Mouse (Mus musculus) intestine, embryonic 15.5 days (tissue): ENCODE results near the gene Gm960. TPM values are rescaled to one million over a fixed set of nuclear protein-coding genes. Genes with fewer than 3 reads are reported as not detected.

Experiments used
- polyA plus RNA-seq: library from polyadenylated mRNA; unstranded; fragments of >200 nt; fragmentation: Nextera tagmentation; extraction: Ambion mirVana; gene quantifications from 2 replicates; pipeline ENCODE4 v1.2.1, GENCODE M21; 2015

Gene Gm960
- polyA plus RNA-seq, 1 experiment from 2014 or later = 1.4 TPM

Other genes starting within 250 kb of the Gm960 start
- gene Syt12, start 221.2 kb downstream of the Gm960 start, polyA plus RNA-seq = 0.33 and 0.46 TPM in 2 replicates
- gene 2010003K11Rik, start 200.1 kb downstream of the Gm960 start, polyA plus RNA-seq = 7.6 and 9.7 TPM in 2 replicates
- 11.8 and 15.0 TPM in 2 replicates for gene Pcx, start 188.2 kb downstream of the Gm960 start, polyA plus RNA-seq
- gene Lrfn4, start 83.0 kb downstream of the Gm960 start, polyA plus RNA-seq = 6.5 and 7.8 TPM in 2 replicates
- 61.5 and 68.8 TPM in 2 replicates for gene Rce1, start 73.0 kb downstream of the Gm960 start, polyA plus RNA-seq
- 1.4 and 1.7 TPM in 2 replicates for gene Sptbn2, start 12.5 kb upstream of the Gm960 start, polyA plus RNA-seq
- 47.1 and 47.4 TPM in 2 replicates for gene Rbm4b, start 57.8 kb upstream of the Gm960 start, polyA plus RNA-seq
- 43.8 and 51.0 TPM in 2 replicates for gene Rbm4, start 95.2 kb upstream of the Gm960 start, polyA plus RNA-seq
- gene Gm21992, start 112.9 kb upstream of the Gm960 start, polyA plus RNA-seq = 32.4 and 35.3 TPM in 2 replicates
- 73.6 and 80.0 TPM in 2 replicates for gene Rbm14, start 113.0 kb upstream of the Gm960 start, polyA plus RNA-seq
- gene Ccs, start 140.7 kb upstream of the Gm960 start, polyA plus RNA-seq = 51.3 and 56.7 TPM in 2 replicates
- gene Ccdc87, start 140.7 kb upstream of the Gm960 start, polyA plus RNA-seq = not detected in 2 replicates
- 25.2 and 26.3 TPM in 2 replicates for gene Ctsf, start 156.5 kb upstream of the Gm960 start, polyA plus RNA-seq
- gene Actn3, start 179.2 kb upstream of the Gm960 start, polyA plus RNA-seq = 1.2 and 1.7 TPM in 2 replicates
- 9.8 and 10.3 TPM in 2 replicates for gene Zdhhc24, start 180.0 kb upstream of the Gm960 start, polyA plus RNA-seq
- 2.3 TPM in 2 replicates for gene Bbs1, start 208.0 kb upstream of the Gm960 start, polyA plus RNA-seq
- 126 and 135 TPM in 2 replicates for gene Dpp3, start 229.6 kb upstream of the Gm960 start, polyA plus RNA-seq
- gene Peli3, start 244.5 kb upstream of the Gm960 start, polyA plus RNA-seq = 2.0 and 2.4 TPM in 2 replicates